ENCODE assay signal across 25 mouse cellular contexts in genomic region chr14:52026342-52026741, GRCm38 (mm10). TPM values are rescaled to one million over a fixed set of nuclear protein-coding genes. Genes with fewer than 3 reads are reported as not detected.
"Had no signal": no experiment of that assay in that cellular context is flagged by ENCODE, and none has a peak within 500 bp of the region (broad histone marks: within the 10 kb centered on the region; RNA-seq: fewer than 3 reads in every experiment).

No protein-coding gene starts in this region.

- H3K4me2 ChIP-seq: lung, embryonic 14.5 days; midbrain, embryonic 12.5 days; neural tube, embryonic 13.5 days; neural tube, embryonic 15.5 days had no signal

- H3K4me3 ChIP-seq: midbrain, embryonic 12.5 days; myocyte; neural tube, embryonic 13.5 days; neural tube, embryonic 15.5 days had no signal

- H3K9me3 ChIP-seq: midbrain, embryonic 12.5 days; neural tube, embryonic 13.5 days; neural tube, embryonic 15.5 days had no signal

- H3K27me3 ChIP-seq: midbrain, embryonic 12.5 days; neural tube, embryonic 13.5 days; neural tube, embryonic 15.5 days had no signal

- H3K9ac ChIP-seq: lung, embryonic 14.5 days; midbrain, embryonic 12.5 days; neural tube, embryonic 13.5 days; neural tube, embryonic 15.5 days had no signal

- DNase-seq: lung, adult 18-20 months; lung, embryonic 14.5 days; lung, postnatal 10 days; lung, postnatal 4 days; midbrain, embryonic 14.5 days; retina, postnatal 1 day; right cerebral cortex, adult 18-20 months; right cerebral cortex, postnatal 25 days; right cerebral cortex, postnatal 4 days; spleen, adult 18-20 months; thymus, adult 18-20 months; thymus, postnatal 14 days; thymus, postnatal 36 days had no signal

- ATAC-seq: midbrain, embryonic 16.5 days had no signal

- H3K27ac ChIP-seq: midbrain, embryonic 12.5 days; neural tube, embryonic 13.5 days; neural tube, embryonic 15.5 days had no signal

- H3K36me3 ChIP-seq: midbrain, embryonic 12.5 days; neural tube, embryonic 13.5 days; neural tube, embryonic 15.5 days had no signal

RNA-seq across cellular contexts. Expression of gene Tmem253, which starts 10.9 kb away (rescaled TPM):
- polyA plus RNA-seq: neural tube, embryonic 13.5 days had no signal

RNA-seq across cellular contexts. Expression of gene Olfr221, which starts 15.9 kb away (rescaled TPM):
- polyA plus RNA-seq: liver, embryonic 16.5 days; lung, embryonic 14.5 days; lung, embryonic 16.5 days; midbrain, embryonic 12.5 days; midbrain, embryonic 14.5 days; midbrain, embryonic 16.5 days; myocyte; neural tube, embryonic 11.5 days; neural tube, embryonic 13.5 days; neural tube, embryonic 15.5 days; small intestine, adult 2 months; stomach, embryonic 14.5 days; stomach, embryonic 16.5 days; thymus, postnatal 0 days had no signal
